Mouse (Mus musculus): Measurements from ENCODE around the gene Cyb5r1.

The Cyb5r1 gene

DNA sequence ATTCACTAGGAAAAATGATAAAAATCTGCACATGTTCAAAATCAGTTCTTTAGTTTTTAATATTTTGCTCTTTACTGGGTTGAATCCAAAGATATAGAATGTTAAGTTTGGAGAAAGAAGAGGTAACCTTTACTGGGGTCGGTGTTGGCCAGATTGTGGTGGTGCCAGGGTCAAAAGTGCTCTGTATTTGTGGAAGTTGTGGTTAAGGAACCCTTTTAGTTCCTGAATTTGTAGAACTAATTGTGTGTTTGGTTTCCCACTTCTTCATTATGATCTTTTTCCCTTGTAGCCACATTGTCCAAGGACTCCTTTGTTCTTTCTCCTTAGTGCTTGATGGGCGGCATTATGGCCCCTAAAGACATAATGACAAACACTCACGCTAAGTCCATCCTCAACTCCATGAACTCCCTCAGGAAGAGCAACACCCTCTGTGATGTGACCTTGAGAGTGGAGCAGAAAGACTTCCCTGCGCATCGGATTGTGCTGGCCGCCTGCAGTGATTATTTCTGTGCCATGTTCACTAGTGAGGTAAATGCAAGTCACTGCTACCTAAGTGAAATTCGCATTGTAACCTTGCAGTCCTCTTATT, 52.9 kb downstream of the Cyb5r1 start:
- DNase-seq (ENCODE audit: extremely low spot score, low spot score), result no peak

- DNase-seq (ENCODE audit: extremely low spot score, low spot score), result no peak
Observed at GRCm38 (mm10) chr1:134460294-134461284, 55.2 kb downstream of the Cyb5r1 start.
